Mouse (Mus musculus): ENCODE results near the gene Hist1h4a. TPM values are rescaled to one million over a fixed set of nuclear protein-coding genes. Genes with fewer than 3 reads are reported as not detected.
"Not testable (repeated sequence)": the region's sequence is repeated elsewhere in the genome, so short reads cannot be mapped to it uniquely, and the experiment has no call there.

The Hist1h4a gene
- polyA plus RNA-seq, 1 experiment from 2014 or later: 0.35 TPM

- H3K9me3 ChIP-seq (ENCODE audit: control insufficient read depth, low read length); H3K4me1 ChIP-seq (ENCODE audit: control insufficient read depth, insufficient read depth, low read length); H3K27me3 ChIP-seq (ENCODE audit: control insufficient read depth, insufficient read depth, low read length); H3K36me3 ChIP-seq (ENCODE audit: control insufficient read depth, insufficient read depth, low read length): not testable (repeated sequence)
- DNase-seq (ENCODE audit: low spot score) (peak; percentile 76), ATAC-seq (ENCODE audit: insufficient number of reproducible peaks, low FRiP score, low TSS enrichment, low read depth) (peak; percentile 68)
- Histone ChIP-seq H3K4me3 (ENCODE audit: low read depth, low read length) (peak within 1 kb of the TSS; percentile 42), H3K9ac (ENCODE audit: low read length) (peak within 1 kb of the TSS; percentile 70), H3K4me2 (ENCODE audit: low read depth, severe bottlenecking) (peak within 1 kb of the TSS; percentile 65), H3K27ac (replicated peaks; ENCODE audit: low read depth, low read length) (peak within 1 kb of the TSS; percentile 75)
- under 1% methylated on average over 26 of the region's 52 CpGs for WGBS
These were observed 1.1 kb upstream of the Hist1h4a start, which contains the start of gene Hist1h3a for GRCm38 (mm10) chr13:23761871-23762821. Hist1h3a (minus strand) TSS chr13:23762386.

DNA sequence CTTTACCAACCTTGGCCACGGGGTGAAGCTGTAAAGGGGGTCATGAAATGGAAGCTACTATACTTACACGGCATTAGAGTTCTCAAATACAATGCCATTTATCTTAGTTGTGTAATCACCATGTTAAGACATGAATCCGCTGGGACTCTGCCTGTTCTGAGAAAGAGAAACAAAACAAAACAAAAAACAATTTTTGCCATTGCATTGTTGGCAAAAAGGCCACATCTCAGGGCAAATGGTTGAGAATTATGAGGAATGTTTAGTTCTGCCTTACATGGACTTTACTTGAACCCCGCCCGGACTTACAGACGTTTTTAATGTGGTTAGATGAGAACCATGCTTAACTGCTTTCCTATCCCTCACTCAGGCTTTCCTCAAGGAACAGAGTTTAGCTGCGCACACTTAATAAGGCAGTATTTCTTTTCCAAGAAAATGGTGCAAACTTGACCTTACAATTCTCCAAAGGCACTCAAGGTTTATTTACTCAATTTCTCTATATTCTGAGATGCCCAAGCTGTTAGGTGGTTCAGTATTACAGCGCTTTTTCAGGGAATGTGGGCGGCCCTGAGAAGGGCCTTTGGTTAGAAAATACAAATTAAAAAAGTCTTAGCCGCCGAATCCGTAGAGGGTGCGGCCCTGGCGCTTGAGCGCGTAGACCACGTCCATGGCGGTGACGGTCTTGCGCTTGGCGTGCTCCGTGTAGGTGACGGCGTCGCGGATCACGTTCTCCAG lies 624 bp downstream of the Hist1h4a start:
- 3% methylated on average over 20 of the region's 27 CpGs for WGBS
- H3K4me2 ChIP-seq (ENCODE audit: low read depth, severe bottlenecking): peak overlapping the region; percentile 65
- peak overlapping the region; percentile 35 for H3K4me3 ChIP-seq (ENCODE audit: low read depth, low read length)
- no peak; the same call in 1 of the 2 replicates for ATAC-seq (ENCODE audit: insufficient number of reproducible peaks, low FRiP score, low TSS enrichment, low read depth)
- no peaks in the 10 kb centered on the region for H3K9me3 ChIP-seq (ENCODE audit: control insufficient read depth, low read length)
- H3K27ac ChIP-seq (replicated peaks; ENCODE audit: low read depth, low read length): peak overlapping the region; percentile 86
- H3K9ac ChIP-seq (ENCODE audit: low read length): peak overlapping the region; percentile 74
- H3K36me3 ChIP-seq (ENCODE audit: control insufficient read depth, insufficient read depth, low read length): no peaks in the 10 kb centered on the region
- DNase-seq (ENCODE audit: low spot score): peak; percentile 66
- no peaks in the 10 kb centered on the region for H3K27me3 ChIP-seq (ENCODE audit: control insufficient read depth, insufficient read depth, low read length)
- H3K4me1 ChIP-seq (ENCODE audit: control insufficient read depth, insufficient read depth, low read length): peaks cover 8% of the 10 kb centered on the region

- peak overlapping the region; percentile 86 for H3K27ac ChIP-seq (replicated peaks; ENCODE audit: low read depth, low read length)
- no peaks in the 10 kb centered on the region for H3K27me3 ChIP-seq (ENCODE audit: control insufficient read depth, insufficient read depth, low read length)
- no peaks in the 10 kb centered on the region for H3K36me3 ChIP-seq (ENCODE audit: control insufficient read depth, insufficient read depth, low read length)
- 79% methylated on average over 1 of the region's 1 CpGs for WGBS
- H3K4me2 ChIP-seq (ENCODE audit: low read depth, severe bottlenecking): peak overlapping the region; percentile 65; the same call in 1 of the 2 replicates
- no peak for ATAC-seq (ENCODE audit: insufficient number of reproducible peaks, low FRiP score, low TSS enrichment, low read depth)
- H3K9me3 ChIP-seq (ENCODE audit: control insufficient read depth, low read length): no peaks in the 10 kb centered on the region
- H3K4me1 ChIP-seq (ENCODE audit: control insufficient read depth, insufficient read depth, low read length): peaks cover 8% of the 10 kb centered on the region
- H3K4me3 ChIP-seq (ENCODE audit: low read depth, low read length): no peak overlapping the region; the same call in 1 of the 2 replicates
- no peak for DNase-seq (ENCODE audit: low spot score)
- peak overlapping the region; percentile 74; the same call in 1 of the 2 replicates for H3K9ac ChIP-seq (ENCODE audit: low read length)
These were observed 1.2 kb downstream of the Hist1h4a start for GRCm38 (mm10) chr13:23759916-23760239.

DNA sequence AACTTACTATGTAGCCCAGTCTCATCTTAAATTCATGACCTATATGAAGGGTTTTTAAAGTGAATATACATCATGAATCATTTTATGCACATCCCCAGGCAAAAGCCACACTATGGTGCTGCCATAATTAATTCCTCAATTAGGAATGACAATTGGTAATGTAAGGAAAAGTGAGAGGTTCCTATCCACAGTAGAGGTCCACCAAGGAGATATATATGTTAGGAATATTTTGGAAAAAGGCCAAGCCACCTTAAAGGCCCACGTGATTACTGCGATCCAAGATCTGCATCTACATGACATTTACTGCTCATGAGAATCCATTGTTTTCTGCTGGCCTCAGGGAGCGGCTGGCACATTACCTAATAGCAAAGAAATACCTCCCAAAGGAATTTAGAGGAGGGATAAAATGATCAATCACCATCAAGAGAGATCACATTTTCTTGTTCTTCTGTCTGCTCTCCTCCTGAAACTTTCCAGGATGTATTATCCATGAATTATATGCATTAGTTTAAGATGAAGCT lies 1.7 kb downstream of the Hist1h4a start:
- WGBS: 77% methylated on average over 3 of the region's 3 CpGs
- ATAC-seq (ENCODE audit: insufficient number of reproducible peaks, low FRiP score, low TSS enrichment, low read depth): no peak
- no peak overlapping the region for H3K9ac ChIP-seq (ENCODE audit: low read length)
- no peak overlapping the region for H3K4me3 ChIP-seq (ENCODE audit: low read depth, low read length)
- no peaks in the 10 kb centered on the region for H3K9me3 ChIP-seq (ENCODE audit: control insufficient read depth, low read length)
- no peak overlapping the region for H3K27ac ChIP-seq (replicated peaks; ENCODE audit: low read depth, low read length)
- no peak overlapping the region for H3K4me2 ChIP-seq (ENCODE audit: low read depth, severe bottlenecking)
- H3K27me3 ChIP-seq (ENCODE audit: control insufficient read depth, insufficient read depth, low read length): no peaks in the 10 kb centered on the region
- no peak for DNase-seq (ENCODE audit: low spot score)
- no peaks in the 10 kb centered on the region for H3K36me3 ChIP-seq (ENCODE audit: control insufficient read depth, insufficient read depth, low read length)
- H3K4me1 ChIP-seq (ENCODE audit: control insufficient read depth, insufficient read depth, low read length): peaks cover 6% of the 10 kb centered on the region

DNA sequence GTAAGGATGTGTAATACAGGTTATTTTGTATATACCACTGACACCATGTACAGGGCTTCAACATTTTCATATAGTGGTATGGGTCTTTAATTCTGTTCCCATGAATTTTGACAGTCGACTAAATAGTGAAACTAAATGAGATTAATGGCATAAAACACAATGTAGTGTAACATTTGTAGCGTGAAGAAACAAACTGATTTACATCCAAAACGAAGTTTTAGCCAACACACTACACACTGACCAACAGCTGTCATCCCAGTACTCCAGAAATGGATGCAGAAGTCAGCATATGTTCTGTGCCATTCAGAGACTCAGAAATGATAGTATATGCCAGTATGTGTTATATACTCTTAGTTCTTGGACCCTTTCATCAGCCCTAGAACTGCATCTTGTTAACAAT lies 3.1 kb downstream of the Hist1h4a start:
- DNase-seq (ENCODE audit: low spot score) (no peak), ATAC-seq (ENCODE audit: insufficient number of reproducible peaks, low FRiP score, low TSS enrichment, low read depth) (no peak)
- H3K27ac ChIP-seq (replicated peaks; ENCODE audit: low read depth, low read length): peak overlapping the region; percentile 95; the same call in 1 of the 2 replicates
- H3K27me3 ChIP-seq (ENCODE audit: control insufficient read depth, insufficient read depth, low read length): no peaks in the 10 kb centered on the region
- no peaks in the 10 kb centered on the region for H3K36me3 ChIP-seq (ENCODE audit: control insufficient read depth, insufficient read depth, low read length)
- H3K4me1 ChIP-seq (ENCODE audit: control insufficient read depth, insufficient read depth, low read length): peaks cover 6% of the 10 kb centered on the region; the same call in 1 of the 2 replicates
- H3K4me2 ChIP-seq (ENCODE audit: low read depth, severe bottlenecking): peak overlapping the region; percentile 70
- no peak overlapping the region for H3K9ac ChIP-seq (ENCODE audit: low read length)
- no peak overlapping the region for H3K4me3 ChIP-seq (ENCODE audit: low read depth, low read length)
- 51% methylated on average over 3 of the region's 3 CpGs for WGBS
- no peaks in the 10 kb centered on the region for H3K9me3 ChIP-seq (ENCODE audit: control insufficient read depth, low read length)

- Histone ChIP-seq H3K4me2 (ENCODE audit: low read depth, severe bottlenecking) (peak overlapping the region; percentile 70), H3K4me1 (ENCODE audit: control insufficient read depth, insufficient read depth, low read length) (peaks cover 6% of the 10 kb centered on the region; the same call in 1 of the 2 replicates), H3K4me3 (ENCODE audit: low read depth, low read length) (peak overlapping the region; percentile 34), H3K27ac (replicated peaks; ENCODE audit: low read depth, low read length) (peak overlapping the region; percentile 95), H3K9me3 (ENCODE audit: control insufficient read depth, low read length) (no peaks in the 10 kb centered on the region), H3K9ac (ENCODE audit: low read length) (peak overlapping the region; percentile 63), H3K27me3 (ENCODE audit: control insufficient read depth, insufficient read depth, low read length) (no peaks in the 10 kb centered on the region), H3K36me3 (ENCODE audit: control insufficient read depth, insufficient read depth, low read length) (no peaks in the 10 kb centered on the region)
- 2% methylated on average over 15 of the region's 23 CpGs for WGBS
- DNase-seq (ENCODE audit: low spot score) (peak; percentile 80), ATAC-seq (ENCODE audit: insufficient number of reproducible peaks, low FRiP score, low TSS enrichment, low read depth) (no peak)
These were observed 3.7 kb downstream of the Hist1h4a start for GRCm38 (mm10) chr13:23757211-23757773.

DNA sequence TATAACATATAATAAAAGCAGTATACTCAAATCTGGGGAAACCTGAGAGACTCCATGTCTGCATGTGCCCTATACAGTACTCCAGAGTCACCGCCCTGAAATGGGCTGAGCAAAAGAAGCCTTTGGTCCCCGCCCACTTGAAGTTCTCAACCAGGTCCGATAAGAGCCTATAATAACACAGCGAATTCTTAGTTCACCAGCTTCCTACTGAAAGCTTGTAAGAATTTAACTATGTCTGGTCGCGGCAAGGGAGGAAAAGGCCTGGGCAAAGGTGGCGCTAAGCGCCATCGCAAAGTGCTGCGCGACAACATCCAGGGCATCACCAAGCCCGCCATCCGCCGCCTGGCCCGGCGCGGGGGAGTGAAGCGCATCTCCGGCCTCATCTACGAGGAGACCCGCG lies 4.2 kb downstream of the Hist1h4a start, which contains the start of gene Hist1h4b:
Hist1h4b (plus strand) TSS at position 224 of the 400 bp plus-strand sequence.
- under 1% methylated on average over 15 of the region's 22 CpGs for WGBS
- Histone ChIP-seq H3K4me3 (ENCODE audit: low read depth, low read length) (peak within 1 kb of the TSS; percentile 34), H3K27ac (replicated peaks; ENCODE audit: low read depth, low read length) (peak within 1 kb of the TSS; percentile 95), H3K36me3 (ENCODE audit: control insufficient read depth, insufficient read depth, low read length) (no peaks in the 10 kb centered on the region), H3K4me1 (ENCODE audit: control insufficient read depth, insufficient read depth, low read length) (peaks cover 6% of the 10 kb centered on the region; the same call in 1 of the 2 replicates), H3K4me2 (ENCODE audit: low read depth, severe bottlenecking) (peak within 1 kb of the TSS; percentile 70), H3K9ac (ENCODE audit: low read length) (peak within 1 kb of the TSS; percentile 63), H3K27me3 (ENCODE audit: control insufficient read depth, insufficient read depth, low read length) (no peaks in the 10 kb centered on the region), H3K9me3 (ENCODE audit: control insufficient read depth, low read length) (no peaks in the 10 kb centered on the region)
- ATAC-seq (ENCODE audit: insufficient number of reproducible peaks, low FRiP score, low TSS enrichment, low read depth) (peak; percentile 66), DNase-seq (ENCODE audit: low spot score) (peak; percentile 96)

GRCm38 (mm10) chr13:23755000-23755399 lies 6.0 kb downstream of the Hist1h4a start:
- H3K4me2 ChIP-seq (ENCODE audit: low read depth, severe bottlenecking): no peak overlapping the region
- DNase-seq (ENCODE audit: low spot score) (no peak), ATAC-seq (ENCODE audit: insufficient number of reproducible peaks, low FRiP score, low TSS enrichment, low read depth) (no peak)
- no peak overlapping the region for H3K4me3 ChIP-seq (ENCODE audit: low read depth, low read length)
- H3K27me3 ChIP-seq (ENCODE audit: control insufficient read depth, insufficient read depth, low read length): no peaks in the 10 kb centered on the region
- H3K27ac ChIP-seq (replicated peaks; ENCODE audit: low read depth, low read length): no peak overlapping the region
- no peak overlapping the region for H3K9ac ChIP-seq (ENCODE audit: low read length)
- H3K9me3 ChIP-seq (ENCODE audit: control insufficient read depth, low read length): no peaks in the 10 kb centered on the region
- peaks cover 6% of the 10 kb centered on the region; the same call in 1 of the 2 replicates for H3K4me1 ChIP-seq (ENCODE audit: control insufficient read depth, insufficient read depth, low read length)
- no peaks in the 10 kb centered on the region for H3K36me3 ChIP-seq (ENCODE audit: control insufficient read depth, insufficient read depth, low read length)
